Mouse (Mus musculus) G1E (cell line): Measurements from ENCODE around the gene Ypel3.

Experiments
- CTCF ChIP-seq: IDR thresholded peaks from 2 replicates; pipeline ENCODE4 v1.5.1; 2012; ENCODE audit warnings: low read depth, low read length, inconsistent platforms, mixed read lengths
- GATA1 ChIP-seq: IDR thresholded peaks from 2 replicates; pipeline ENCODE4 v1.6.1; 2012; ENCODE audit warnings: borderline replicate concordance, low read length, inconsistent platforms, mixed read lengths
- GATA2 ChIP-seq: IDR thresholded peaks from 2 replicates; pipeline ENCODE4 v1.6.1; 2012; ENCODE audit warnings: low read depth, low read length, inconsistent platforms, borderline replicate concordance
- POLR2AphosphoS5 ChIP-seq: IDR thresholded peaks from 2 replicates; pipeline ENCODE4 v1.6.1; 2012; ENCODE audit warnings: low read depth, low read length, inconsistent platforms; ENCODE audit not compliant: insufficient replicate concordance
- TAL1 ChIP-seq: conservative IDR thresholded peaks from 2 replicates; pipeline ENCODE4 v1.6.1; 2012; ENCODE audit warnings: low read depth, low read length, inconsistent platforms, mixed read lengths

GRCm38 (mm10) chr7:126758539-126758938 lies 18.2 kb upstream of the Ypel3 start:
- no peak for TF ChIP-seq GATA1
- TF ChIP-seq CTCF, result no peak
- TF ChIP-seq TAL1, result no peak
- no peak for TF ChIP-seq POLR2AphosphoS5
- TF ChIP-seq GATA2, result no peak
